In the genomic region with DNA sequence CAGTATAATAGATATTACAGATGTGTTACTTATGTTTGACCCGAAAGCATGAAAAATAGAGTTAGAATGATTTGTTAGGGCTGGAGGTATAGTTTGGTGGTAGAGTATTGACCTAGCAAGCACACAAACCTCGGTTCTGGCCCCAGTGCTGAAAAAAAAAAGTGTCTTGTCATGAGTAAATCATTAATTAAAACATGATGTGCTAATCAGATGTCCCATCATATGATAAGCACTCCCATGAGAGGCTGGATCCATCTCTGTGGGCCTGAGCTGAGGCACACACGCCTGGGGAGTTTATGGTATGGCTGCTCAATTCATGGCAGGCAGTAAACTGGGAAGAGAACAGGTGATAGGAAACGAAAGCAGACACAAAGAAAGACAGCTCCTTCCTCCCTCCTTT, we compare ENCODE assay signal across 17 mouse cellular contexts. TPM values are rescaled to one million over a fixed set of nuclear protein-coding genes. Genes with fewer than 3 reads are reported as not detected.
"Had no signal": no experiment of that assay in that cellular context is flagged by ENCODE, and none has a peak within 500 bp of the region (broad histone marks: within the 10 kb centered on the region; RNA-seq: fewer than 3 reads in every experiment).

No protein-coding gene starts in this region.

- H3K4me3 ChIP-seq: neural tube, embryonic 13.5 days; neural tube, embryonic 15.5 days; stomach, embryonic 15.5 days had no signal

- H3K4me1 ChIP-seq: neural tube, embryonic 13.5 days; neural tube, embryonic 15.5 days; stomach, embryonic 15.5 days had no signal

- H3K4me2 ChIP-seq: neural tube, embryonic 13.5 days; neural tube, embryonic 15.5 days; stomach, embryonic 15.5 days had no signal

- H3K27ac ChIP-seq: neural tube, embryonic 13.5 days; neural tube, embryonic 15.5 days; stomach, embryonic 15.5 days; stomach, postnatal 0 days had no signal

- H3K36me3 ChIP-seq: stomach, embryonic 15.5 days had no signal

- H3K27me3 ChIP-seq: neural tube, embryonic 13.5 days; neural tube, embryonic 15.5 days; stomach, embryonic 15.5 days had no signal

- DNase-seq: retina, postnatal 1 day; right cerebral cortex, adult 18-20 months; right cerebral cortex, postnatal 14 days; right cerebral cortex, postnatal 25 days; right cerebral cortex, postnatal 4 days; spleen, adult 18-20 months; thymus, adult 18-20 months; thymus, adult 2 months; thymus, postnatal 14 days; thymus, postnatal 25 days; thymus, postnatal 36 days; thymus, postnatal 4 days had no signal

- H3K9ac ChIP-seq: neural tube, embryonic 13.5 days; neural tube, embryonic 15.5 days; stomach, embryonic 15.5 days had no signal

- H3K9me3 ChIP-seq: neural tube, embryonic 13.5 days; neural tube, embryonic 15.5 days; stomach, embryonic 15.5 days had no signal

RNA-seq across cellular contexts. Expression of a gene that starts 20.8 kb away (rescaled TPM):
- total RNA-seq: neutrophil, adult 5-6 weeks had no signal

RNA-seq across cellular contexts. Expression of a gene that starts 40.1 kb away (rescaled TPM):
- total RNA-seq: neutrophil, adult 5-6 weeks had no signal
